Mouse (Mus musculus) ES-Bruce4 (cell line): ENCODE measurements around the gene Nufip1.

Experiments
- EP300 ChIP-seq: IDR thresholded peaks from 2 replicates; pipeline ENCODE4 v1.6.1; 2011; ENCODE audit warnings: low read depth, low read length; ENCODE audit not compliant: insufficient read depth
- POLR2A ChIP-seq: IDR thresholded peaks from one replicate; pipeline ENCODE4 v1.8.1; 2011; ENCODE audit warnings: low read length; ENCODE audit not compliant: insufficient read depth

GRCm38 (mm10) chr14:76177230-76177629 lies 66.5 kb downstream of the Nufip1 start:
- TF ChIP-seq EP300 (no peak), POLR2A (no peak)
